Mouse (Mus musculus): Measurements from ENCODE around the gene Hhipl1.

DNA sequence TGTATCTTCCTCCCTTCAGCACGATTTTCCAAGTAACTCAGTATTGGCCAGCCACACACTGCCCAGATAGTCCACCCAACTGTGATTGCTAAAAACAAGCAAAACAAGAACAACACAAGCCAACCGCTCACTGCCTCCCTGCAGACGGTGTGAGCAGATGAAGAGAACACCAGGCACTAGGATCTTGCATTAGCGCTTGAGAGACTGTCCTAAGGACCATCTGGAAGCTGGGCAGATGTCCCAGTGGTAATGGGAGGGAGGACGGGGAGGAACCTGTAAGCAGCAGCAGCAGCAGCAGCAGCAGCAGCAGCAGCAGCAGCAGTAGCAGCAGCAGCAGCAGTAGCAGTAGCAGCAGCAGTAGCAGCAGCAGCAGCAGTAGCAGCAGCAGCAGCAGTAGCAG is 43.0 kb downstream of the Hhipl1 start:
- TF ChIP-seq GATA1 (IDR thresholded peaks at IDR 0.05; ENCODE audit: low read length) (no peak), TAL1 (IDR thresholded peaks at IDR 0.05; ENCODE audit: low read length) (no peak)
